Mouse (Mus musculus): ENCODE measurements around the gene Hdgf. TPM values are rescaled to one million over a fixed set of nuclear protein-coding genes. Genes with fewer than 3 reads are reported as not detected.

The Hdgf gene
- polyA plus RNA-seq, 1 experiment, result 200 TPM

DNA sequence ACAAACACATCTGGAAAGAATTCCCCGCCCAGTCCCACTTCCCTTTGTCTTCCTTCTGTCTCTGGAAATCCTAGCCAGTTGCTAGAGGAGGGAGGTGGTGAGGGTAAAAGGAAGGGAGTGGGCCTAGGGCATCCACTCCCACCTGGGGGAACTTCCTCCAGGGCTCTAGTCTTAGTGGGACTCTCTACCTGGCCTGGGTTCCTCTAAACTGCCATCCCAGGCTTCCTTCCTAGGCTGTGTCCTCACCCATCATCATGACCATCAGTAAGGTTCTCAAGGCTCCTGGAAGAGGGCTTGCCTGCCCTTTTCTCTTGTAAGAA lies 40.4 kb downstream of the Hdgf start:
- Histone ChIP-seq H3K4me3 (no peak overlapping the region), H3ac (ENCODE audit: control insufficient read depth, insufficient read length) (no peak overlapping the region), H3K27me3 (ENCODE audit: control insufficient read depth, insufficient read depth, insufficient read length) (no peaks in the 10 kb centered on the region), H3K36me3 (ENCODE audit: control insufficient read depth, insufficient read depth) (peaks cover 6% of the 10 kb centered on the region), H3K79me2 (ENCODE audit: control insufficient read depth, insufficient read depth) (no peaks in the 10 kb centered on the region), H3K4me2 (ENCODE audit: low read depth) (peak overlapping the region; percentile 38)
- TF ChIP-seq SRF (IDR thresholded peaks at IDR 0.05; ENCODE audit: control insufficient read depth, insufficient read length, low read depth), result no peak
- no peak for TF ChIP-seq MYOD1 (IDR thresholded peaks at IDR 0.05; ENCODE audit: control insufficient read depth in 1 of 3, insufficient read length in 2 of 3, low read depth in 2 of 3)
- TF ChIP-seq E2F4 (IDR thresholded peaks at IDR 0.05; ENCODE audit: insufficient read depth), result no peak
- TF ChIP-seq TCF3 (IDR thresholded peaks at IDR 0.05; ENCODE audit: insufficient read length, low read depth), result no peak
- TF ChIP-seq CEBPB (IDR thresholded peaks at IDR 0.05; ENCODE audit: insufficient read depth, poor library complexity, severe bottlenecking), result no peak

DNA sequence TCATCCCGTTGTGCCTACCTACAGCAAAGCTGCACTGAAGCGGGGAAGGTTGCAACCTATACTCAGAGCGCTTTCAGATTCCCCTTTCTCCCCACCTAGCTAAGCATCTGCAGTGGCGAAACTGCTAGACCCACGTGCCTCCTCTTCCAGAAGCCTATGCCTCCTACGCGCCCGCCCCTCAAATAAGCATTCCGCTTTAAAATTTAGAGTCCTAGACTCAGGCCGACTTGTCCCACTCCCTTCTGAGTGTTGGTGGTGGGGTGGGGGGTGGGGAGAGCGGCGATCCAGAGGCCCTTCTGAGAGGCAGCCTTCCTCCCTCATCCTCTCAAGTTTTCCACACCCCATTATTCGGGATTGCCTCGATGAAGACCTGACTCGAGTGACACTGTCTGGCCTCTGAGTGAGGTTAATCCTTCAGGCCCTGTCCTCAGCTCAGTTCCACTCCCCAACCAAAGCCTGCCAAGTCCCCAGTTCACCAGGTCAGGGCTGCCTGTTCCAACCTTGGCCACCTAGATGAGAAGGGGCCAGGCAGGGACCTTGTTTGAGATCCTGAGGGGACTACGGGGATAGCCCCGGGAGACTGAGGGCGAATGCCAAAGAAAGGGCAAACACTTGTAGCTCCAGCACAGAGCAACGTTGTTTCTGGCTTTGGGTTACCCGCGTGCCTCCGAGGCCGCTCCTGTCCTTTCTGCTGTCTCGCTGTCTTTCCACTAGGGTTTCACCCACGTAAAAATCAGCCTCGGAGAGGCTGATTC lies 41.1 kb downstream of the Hdgf start:
- no peaks in the 10 kb centered on the region for H3K79me2 ChIP-seq (ENCODE audit: control insufficient read depth, insufficient read depth)
- H3K4me3 ChIP-seq, result no peak overlapping the region
- H3ac ChIP-seq (ENCODE audit: control insufficient read depth, insufficient read length), result no peak overlapping the region
- no peak for TF ChIP-seq POLR2AphosphoS2 (IDR thresholded peaks at IDR 0.05; ENCODE audit: insufficient read length, low read depth)
- no peak for TF ChIP-seq TCF12 (IDR thresholded peaks at IDR 0.05; ENCODE audit: insufficient read depth, poor library complexity, severe bottlenecking)
- TF ChIP-seq MAX (IDR thresholded peaks at IDR 0.05; ENCODE audit: low read depth), result no peak
- no peaks in the 10 kb centered on the region for H3K27me3 ChIP-seq (ENCODE audit: control insufficient read depth, insufficient read depth, insufficient read length)
- H3K4me2 ChIP-seq (ENCODE audit: low read depth), result no peak overlapping the region
- H3K36me3 ChIP-seq (ENCODE audit: control insufficient read depth, insufficient read depth), result no peaks in the 10 kb centered on the region

DNA sequence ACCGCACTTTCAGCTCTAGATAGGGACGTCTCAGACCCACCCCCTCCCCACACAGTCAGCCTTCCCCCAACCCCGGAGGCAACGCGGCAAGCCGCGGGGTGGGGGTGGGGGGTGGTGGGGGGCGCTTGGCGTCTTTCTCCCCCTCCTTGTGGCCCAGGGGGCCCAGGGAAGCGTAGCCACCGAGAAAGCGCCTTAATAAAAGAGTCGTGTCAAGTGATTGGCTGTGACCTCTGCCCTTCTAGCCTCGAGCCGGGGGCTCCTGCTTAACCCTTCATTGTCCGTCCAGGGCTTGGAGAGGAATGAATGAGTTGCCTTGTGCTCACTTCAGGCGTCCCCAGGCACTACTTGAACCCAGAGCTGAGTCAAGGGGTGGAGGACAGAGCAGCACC lies 41.7 kb downstream of the Hdgf start:
- no peak overlapping the region for H3ac ChIP-seq (ENCODE audit: control insufficient read depth, insufficient read length)
- peak overlapping the region; percentile 21 for H3K4me2 ChIP-seq (ENCODE audit: low read depth)
- no peaks in the 10 kb centered on the region for H3K27me3 ChIP-seq (ENCODE audit: control insufficient read depth, insufficient read depth, insufficient read length)
- no peaks in the 10 kb centered on the region for H3K79me2 ChIP-seq (ENCODE audit: control insufficient read depth, insufficient read depth)
- TF ChIP-seq MYOD1 (IDR thresholded peaks at IDR 0.05; ENCODE audit: control insufficient read depth in 1 of 3, insufficient read length in 2 of 3, low read depth in 2 of 3), result no peak
- no peak for TF ChIP-seq POLR2A (IDR thresholded peaks at IDR 0.05; ENCODE audit: insufficient read length, low read depth)
- TF ChIP-seq POLR2AphosphoS2 (IDR thresholded peaks at IDR 0.05; ENCODE audit: insufficient read length, low read depth), result no peak
- TF ChIP-seq USF1 (IDR thresholded peaks at IDR 0.05; ENCODE audit: low read depth), result no peak
- no peak for TF ChIP-seq CEBPB (IDR thresholded peaks at IDR 0.05; ENCODE audit: insufficient read depth, poor library complexity, severe bottlenecking)
- no peak for TF ChIP-seq TCF12 (IDR thresholded peaks at IDR 0.05; ENCODE audit: insufficient read depth, poor library complexity, severe bottlenecking)
- no peak for TF ChIP-seq SRF (IDR thresholded peaks at IDR 0.05; ENCODE audit: control insufficient read depth, insufficient read length, low read depth)
- TF ChIP-seq MAX (IDR thresholded peaks at IDR 0.05; ENCODE audit: low read depth), result no peak
- TF ChIP-seq REST (IDR thresholded peaks at IDR 0.05; ENCODE audit: insufficient read depth, insufficient read length), result no peak
- no peak for TF ChIP-seq MYOG (IDR thresholded peaks at IDR 0.05; ENCODE audit: control insufficient read depth in 1 of 3, insufficient read depth in 1 of 3, insufficient read length in 2 of 3, low read depth in 2 of 3)
- no peak for TF ChIP-seq E2F4 (IDR thresholded peaks at IDR 0.05; ENCODE audit: insufficient read depth)
- no peak for TF ChIP-seq TCF3 (IDR thresholded peaks at IDR 0.05; ENCODE audit: insufficient read length, low read depth)
- H3K36me3 ChIP-seq (ENCODE audit: control insufficient read depth, insufficient read depth), result no peaks in the 10 kb centered on the region
- H3K4me3 ChIP-seq, result peak overlapping the region; percentile 25

DNA sequence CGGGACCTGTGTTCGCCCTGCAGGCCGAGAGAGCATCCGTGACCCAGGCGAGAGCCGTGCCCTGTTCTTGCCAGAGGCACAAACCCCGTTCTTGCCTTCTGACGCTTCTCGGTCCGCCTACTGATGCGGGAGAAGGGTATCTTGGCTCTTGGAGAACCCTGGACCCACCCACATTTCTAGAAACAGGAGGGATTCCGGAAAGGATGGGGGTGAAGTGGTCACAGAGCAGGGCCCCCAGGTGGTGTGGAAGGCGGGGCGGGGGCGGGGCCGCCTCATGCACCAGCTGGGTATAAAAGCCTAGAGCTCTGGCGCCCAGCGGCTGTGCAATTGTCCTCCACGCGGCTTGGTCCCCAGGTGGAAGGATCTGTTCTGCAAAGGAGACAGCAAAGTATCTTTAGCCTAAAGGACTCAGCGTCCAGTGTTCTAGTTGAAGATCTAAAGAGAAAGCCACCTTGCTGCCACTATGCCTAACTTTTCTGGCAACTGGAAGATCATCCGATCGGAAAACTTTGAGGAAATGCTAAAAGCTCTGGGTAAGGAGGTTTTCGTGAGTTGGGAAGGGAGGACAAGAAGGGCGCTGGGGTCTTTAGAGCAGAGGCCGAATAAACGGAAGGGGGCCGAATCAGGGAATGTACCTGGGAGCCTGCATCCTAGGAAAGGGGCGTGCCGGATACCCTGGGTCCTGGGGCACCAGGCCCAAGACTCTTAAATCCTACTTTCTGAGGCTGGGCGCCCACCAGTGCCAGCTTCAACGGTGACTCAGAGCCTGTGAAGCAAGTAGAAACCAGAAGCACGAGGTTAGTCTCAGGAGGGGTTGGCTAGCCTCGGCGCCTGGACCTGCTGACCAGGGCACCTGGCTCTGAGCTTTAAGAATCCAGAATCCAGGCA lies 42.5 kb downstream of the Hdgf start, which contains the start of gene Crabp2:
TSS of gene Crabp2 (plus strand) at position 289 of the 888 bp plus-strand sequence.
- H3K79me2 ChIP-seq (ENCODE audit: control insufficient read depth, insufficient read depth), result no peaks in the 10 kb centered on the region
- peak; percentile 46 for TF ChIP-seq POLR2A (IDR thresholded peaks at IDR 0.05; ENCODE audit: insufficient read length, low read depth)
- no peak for TF ChIP-seq TCF12 (IDR thresholded peaks at IDR 0.05; ENCODE audit: insufficient read depth, poor library complexity, severe bottlenecking)
- H3K36me3 ChIP-seq (ENCODE audit: control insufficient read depth, insufficient read depth), result no peaks in the 10 kb centered on the region
- H3K4me3 ChIP-seq, result peak within 1 kb of the TSS; percentile 25
- H3K4me2 ChIP-seq (ENCODE audit: low read depth), result peak within 1 kb of the TSS; percentile 76
- H3K27me3 ChIP-seq (ENCODE audit: control insufficient read depth, insufficient read depth, insufficient read length), result no peaks in the 10 kb centered on the region
- no peak within 1 kb of the TSS for H3ac ChIP-seq (ENCODE audit: control insufficient read depth, insufficient read length)

DNA sequence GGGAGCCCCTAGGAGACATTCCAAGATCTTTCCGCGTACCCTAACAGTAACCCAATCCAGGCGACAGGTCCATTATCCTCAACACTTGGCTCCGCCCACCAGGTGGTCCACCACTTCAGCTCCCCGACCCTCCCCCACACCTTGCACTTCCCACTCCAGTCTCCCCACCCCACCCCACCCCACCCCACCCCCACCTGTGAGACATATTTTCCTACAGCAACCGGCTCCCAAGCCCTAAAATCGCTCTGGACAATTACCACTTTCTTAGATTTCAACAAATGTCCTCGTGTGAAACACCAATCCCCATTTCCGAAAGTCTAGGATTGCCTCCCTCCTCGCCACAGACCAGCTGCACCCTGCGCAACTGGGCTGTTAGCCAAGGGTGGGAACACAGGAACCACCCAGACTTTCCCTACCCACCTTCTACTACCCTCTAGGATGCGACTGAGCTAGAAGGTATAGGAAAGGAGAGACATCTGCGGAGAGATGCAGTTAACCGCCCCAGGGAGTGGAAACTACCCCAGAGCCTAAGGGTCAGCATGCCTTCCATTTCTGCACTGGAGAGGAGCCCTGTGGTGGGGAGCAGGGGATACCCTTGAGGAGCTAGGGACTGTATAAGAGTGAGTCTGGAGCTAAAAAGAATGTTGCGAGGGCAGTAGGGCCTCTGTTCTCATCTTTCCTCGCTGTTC lies 43.3 kb downstream of the Hdgf start:
- H3K36me3 ChIP-seq (ENCODE audit: control insufficient read depth, insufficient read depth), result no peaks in the 10 kb centered on the region
- no peak overlapping the region for H3ac ChIP-seq (ENCODE audit: control insufficient read depth, insufficient read length)
- TF ChIP-seq TCF3 (IDR thresholded peaks at IDR 0.05; ENCODE audit: insufficient read length, low read depth), result peak; percentile 1
- TF ChIP-seq MYOG (IDR thresholded peaks at IDR 0.05; ENCODE audit: control insufficient read depth in 1 of 3, insufficient read depth in 1 of 3, insufficient read length in 2 of 3, low read depth in 2 of 3), result peak in 2 of 3 experiments; percentile 61 to 84
- peak in 2 of 3 experiments; percentile 70 to 74 for TF ChIP-seq MYOD1 (IDR thresholded peaks at IDR 0.05; ENCODE audit: control insufficient read depth in 1 of 3, insufficient read length in 2 of 3, low read depth in 2 of 3)
- no peak for TF ChIP-seq E2F4 (IDR thresholded peaks at IDR 0.05; ENCODE audit: insufficient read depth)
- peak; percentile 34 for TF ChIP-seq POLR2A (IDR thresholded peaks at IDR 0.05; ENCODE audit: insufficient read length, low read depth)
- TF ChIP-seq POLR2AphosphoS2 (IDR thresholded peaks at IDR 0.05; ENCODE audit: insufficient read length, low read depth), result no peak
- no peaks in the 10 kb centered on the region for H3K27me3 ChIP-seq (ENCODE audit: control insufficient read depth, insufficient read depth, insufficient read length)
- peak overlapping the region; percentile 76 for H3K4me2 ChIP-seq (ENCODE audit: low read depth)
- H3K79me2 ChIP-seq (ENCODE audit: control insufficient read depth, insufficient read depth), result no peaks in the 10 kb centered on the region
- peak overlapping the region; percentile 25 for H3K4me3 ChIP-seq
